Mouse (Mus musculus) large intestine, adult 2 months (tissue): ENCODE measurements around the gene Slc2a6. TPM values are rescaled to one million over a fixed set of nuclear protein-coding genes. Genes with fewer than 3 reads are reported as not detected.
A peak's percentile ranks its signal among the peaks of the same experiment; 100 is the strongest.

Experiments
- DNase-seq: peaks from one replicate; pipeline ENCODE4 v3.0.0-alpha.2; 2012; ENCODE audit warnings: low read depth, low spot score
- WGBS: fragments of 180-500 bp; shearing (Covaris S2); methylation state at CpG from one replicate; pipeline ENCODE4 v1.1.7; 2018; 5-methylcytosine and 5-hydroxymethylcytosine counted together
- polyA plus RNA-seq: library from polyadenylated mRNA; depleted of rRNA; stranded (reverse); fragments of >200 nt; gene quantifications from 2 replicates; pipeline ENCODE4 v1.2.3, GENCODE M21; 2012

The Slc2a6 gene
- polyA plus RNA-seq, 1 experiment: 5.2 TPM

DNA sequence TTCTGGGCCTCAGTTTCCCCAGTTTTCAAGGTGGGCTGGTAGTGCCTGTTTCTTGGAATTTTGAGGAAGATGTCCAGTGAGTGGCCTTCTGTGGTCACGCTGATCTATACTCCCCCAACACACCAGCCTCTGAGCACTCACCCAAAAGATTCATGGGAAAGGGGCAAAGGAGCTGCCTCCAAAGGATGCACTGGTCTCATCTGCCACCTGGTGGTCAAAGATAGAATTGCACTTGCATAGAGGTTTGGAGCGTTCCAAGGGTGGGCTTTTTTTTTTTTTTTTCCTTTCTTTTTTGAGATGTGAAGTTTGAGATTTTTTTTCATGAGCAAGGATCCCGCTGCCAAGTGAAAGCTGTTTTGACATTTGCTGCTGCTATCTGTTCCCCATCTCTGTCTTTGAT is 10.8 kb upstream of the Slc2a6 start:
- WGBS: 1% methylated on average over 3 of the region's 3 CpGs
- peak; percentile 32 for DNase-seq

DNA sequence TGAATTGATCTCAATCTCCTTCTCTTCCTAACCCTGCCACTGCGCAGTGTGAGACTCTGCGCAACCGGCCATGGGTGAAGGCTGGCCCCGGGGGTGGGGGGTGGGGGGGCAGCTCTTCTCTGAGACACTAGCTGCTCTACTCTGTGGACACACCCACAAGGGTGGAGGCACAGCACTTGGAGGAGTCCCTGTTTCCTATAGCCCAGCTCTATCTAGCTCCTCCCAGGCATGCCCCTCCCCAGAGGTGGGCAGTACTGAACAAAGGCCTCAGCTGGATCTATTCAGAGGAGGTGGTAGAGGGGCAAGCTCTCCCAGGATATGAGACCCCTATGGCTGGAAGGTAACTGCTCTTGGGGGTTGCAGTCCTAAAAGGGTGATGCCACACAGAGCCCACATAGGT is 9.2 kb upstream of the Slc2a6 start:
- DNase-seq: no peak
- 65% methylated on average over 4 of the region's 4 CpGs for WGBS

DNA sequence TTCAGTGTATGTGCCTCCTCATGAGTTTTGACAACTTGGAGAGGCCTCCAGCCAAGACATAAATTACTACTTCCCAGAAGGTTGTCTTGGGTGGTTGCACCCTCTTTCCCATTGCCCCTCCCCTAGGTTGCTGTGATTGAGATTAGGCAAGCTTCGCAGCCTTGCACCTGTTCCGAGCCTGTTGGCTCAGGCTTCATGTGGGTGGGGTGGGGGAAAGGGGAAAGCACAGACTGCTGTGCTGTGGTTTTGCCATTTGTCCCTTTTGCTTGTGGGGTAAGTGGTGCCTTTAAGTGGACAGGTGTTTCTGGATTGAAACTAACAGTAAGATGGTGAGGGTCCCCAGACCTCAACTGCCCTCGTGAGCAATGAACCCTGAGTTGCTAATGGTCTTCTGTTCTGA is 8.2 kb upstream of the Slc2a6 start:
- DNase-seq: no peak
- 23% methylated on average over 3 of the region's 3 CpGs for WGBS

DNA sequence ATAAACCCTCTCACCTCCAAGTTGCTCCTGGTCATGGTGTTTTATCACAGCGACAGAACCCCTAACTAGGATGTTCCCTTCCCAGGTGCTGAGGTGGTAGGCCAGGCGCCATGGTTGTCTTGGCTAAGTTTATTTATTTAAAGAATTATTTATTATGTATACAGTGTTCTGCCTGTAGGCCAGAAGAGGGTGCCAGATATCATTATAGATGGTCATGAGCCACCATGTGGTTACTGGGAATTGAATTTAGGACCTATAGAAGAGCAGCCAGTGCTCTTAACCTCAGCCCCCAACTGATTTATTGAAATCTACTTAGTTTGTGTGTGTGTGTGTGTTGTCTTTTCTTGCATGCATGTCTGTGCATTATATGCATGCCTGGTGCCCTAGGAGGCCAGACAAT is 4.6 kb upstream of the Slc2a6 start:
- DNase-seq: no peak
- WGBS: 50% methylated on average over 2 of the region's 2 CpGs

DNA sequence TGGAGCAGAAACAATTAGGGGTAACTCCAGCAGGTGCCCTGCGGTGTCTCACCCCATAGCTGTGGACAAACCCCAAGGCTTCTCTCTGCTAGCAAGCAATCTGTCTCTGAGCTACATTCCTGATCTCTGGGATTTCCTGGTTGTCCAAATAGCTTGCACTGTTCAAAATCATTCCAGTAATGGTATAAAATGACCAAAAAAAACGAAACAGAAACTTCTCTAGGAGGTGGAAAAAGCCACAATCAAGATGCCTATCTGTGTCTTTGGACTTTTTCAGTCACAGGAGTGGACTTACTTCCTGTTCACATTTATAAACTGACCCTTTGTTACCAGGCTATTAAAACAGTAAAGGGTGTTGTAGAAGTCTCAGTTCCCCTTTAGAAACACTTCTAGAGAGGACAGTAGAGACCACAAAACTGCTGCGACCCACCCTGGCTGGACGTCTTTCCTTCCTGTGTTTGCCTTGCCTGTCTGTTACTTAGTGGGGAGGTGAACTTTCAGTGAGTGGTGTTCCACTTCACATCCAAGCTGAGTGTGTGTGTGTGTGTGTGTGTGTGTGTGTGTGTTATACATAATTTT is 728 bp upstream of the Slc2a6 start:
- 32% methylated on average over 4 of the region's 4 CpGs for WGBS
- DNase-seq: peak; percentile 27

DNA sequence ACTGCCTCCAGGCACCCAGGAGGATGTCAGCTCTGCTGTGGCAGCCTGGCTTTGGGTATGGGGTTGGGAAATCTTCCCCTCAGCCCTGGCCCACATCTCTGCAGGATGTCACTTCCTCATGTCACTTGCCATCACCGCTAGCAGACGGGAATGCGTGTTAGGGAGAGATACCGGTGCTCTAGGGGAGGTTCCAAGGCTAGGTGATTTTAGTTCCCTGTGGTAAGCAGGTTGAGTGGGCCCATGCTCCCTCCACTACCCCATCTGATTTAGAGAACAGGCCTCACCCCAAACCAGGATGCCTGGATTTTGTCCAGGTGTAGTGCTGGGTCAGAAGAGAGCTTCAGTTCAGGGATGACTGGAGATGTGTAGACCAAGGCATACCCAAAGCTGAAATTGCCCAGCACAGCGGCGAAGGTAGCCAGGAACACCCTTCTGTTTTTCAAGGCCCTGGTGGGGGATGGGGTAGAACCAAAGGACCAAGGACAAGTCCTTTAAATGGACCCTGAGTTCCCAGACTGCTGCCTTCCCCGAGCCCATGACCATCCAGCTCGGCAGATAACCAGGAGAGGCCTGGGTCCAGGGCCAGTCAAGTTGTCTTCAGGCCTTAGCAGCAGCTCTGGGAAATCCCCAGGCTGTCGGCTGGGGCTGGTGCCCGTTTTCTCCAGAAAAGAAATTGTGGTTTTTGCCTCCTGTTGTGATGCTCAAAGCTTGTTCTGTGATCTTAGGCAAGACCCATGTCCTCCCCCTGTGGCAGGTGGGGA is 761 bp downstream of the Slc2a6 start:
- 67% methylated on average over 10 of the region's 10 CpGs for WGBS
- DNase-seq: no peak

DNA sequence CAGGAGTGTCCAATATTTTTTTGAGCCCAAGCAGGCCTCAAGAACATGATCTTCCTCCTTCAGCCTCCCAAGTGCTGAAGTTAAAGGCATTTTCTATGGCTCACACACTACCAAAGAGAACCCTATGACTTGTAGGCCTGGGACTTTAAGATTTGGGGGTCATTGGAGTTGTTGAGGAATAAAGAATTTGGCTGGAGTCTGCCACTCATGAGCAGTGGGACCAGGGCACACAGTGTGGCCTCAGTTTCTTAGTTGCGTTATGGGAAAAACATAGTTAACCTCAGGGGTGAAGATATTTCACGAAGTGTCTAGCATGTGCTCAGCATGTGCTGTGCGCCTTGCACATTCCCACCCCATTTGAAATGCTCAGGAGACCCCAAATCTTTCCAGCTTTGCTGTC is 1.5 kb downstream of the Slc2a6 start:
- no peak for DNase-seq
- WGBS: 96% methylated on average over 3 of the region's 3 CpGs

DNA sequence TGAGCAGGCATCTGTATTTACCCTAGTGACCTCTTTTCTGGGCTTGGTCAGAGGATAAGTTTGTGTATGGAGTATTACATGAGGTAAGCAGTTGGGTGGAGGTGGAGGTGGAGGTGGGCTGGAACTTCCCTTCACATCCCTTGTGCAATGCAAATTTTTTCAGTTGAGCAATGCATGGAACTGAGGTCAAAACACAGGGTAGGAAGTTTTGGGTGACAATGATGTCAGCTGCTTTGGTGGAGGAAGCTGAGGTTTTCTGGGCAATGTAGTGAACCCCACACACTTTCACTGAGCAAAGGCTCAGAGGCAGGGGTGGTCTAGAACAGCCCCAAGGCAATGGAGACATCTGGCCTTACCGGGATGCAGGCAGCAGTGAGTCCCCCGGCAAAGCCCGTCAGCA is 2.3 kb downstream of the Slc2a6 start:
- WGBS: 82% methylated on average over 3 of the region's 3 CpGs
- no peak for DNase-seq

DNA sequence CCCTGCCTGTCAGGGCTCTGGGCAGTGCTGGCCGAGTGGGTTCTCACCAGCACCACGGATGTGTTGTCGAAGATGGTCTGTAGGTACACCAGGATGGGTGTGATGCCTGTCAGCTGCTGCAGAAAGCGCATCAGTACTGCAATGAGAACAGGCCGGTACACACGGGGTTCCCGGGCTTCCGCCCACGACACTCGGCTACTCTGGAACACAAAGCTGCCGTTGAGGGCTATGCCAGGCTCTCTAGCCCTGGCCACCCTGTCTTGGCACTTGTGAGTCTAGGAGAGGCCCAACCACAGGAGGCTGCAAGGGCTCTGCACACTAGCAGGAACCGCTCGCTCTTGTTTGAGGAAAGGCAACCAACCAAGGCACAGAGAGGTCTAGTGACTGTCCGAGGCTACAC is 3.7 kb downstream of the Slc2a6 start:
- 78% methylated on average over 14 of the region's 14 CpGs for WGBS
- DNase-seq: no peak

DNA sequence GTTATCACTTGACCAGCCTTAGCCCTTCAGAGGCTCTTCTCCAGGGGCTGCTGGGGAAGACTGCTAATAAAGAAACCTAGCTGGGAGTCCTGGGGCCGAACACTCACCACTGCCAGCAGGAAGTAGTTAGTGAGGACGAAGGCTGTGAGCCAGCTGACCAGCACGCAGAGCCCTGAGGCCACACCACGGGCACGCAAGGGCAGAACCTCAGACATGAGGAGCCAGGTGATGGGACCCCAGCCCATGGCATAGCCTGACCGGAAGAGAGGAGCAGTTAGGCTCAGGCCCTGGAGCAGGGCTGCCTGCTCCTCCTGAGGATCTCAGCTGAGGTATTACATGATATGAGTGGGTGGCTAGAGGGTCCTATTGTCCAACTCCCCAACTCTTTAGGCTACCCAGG is 5.2 kb downstream of the Slc2a6 start:
- 55% methylated on average over 6 of the region's 6 CpGs for WGBS
- no peak for DNase-seq

DNA sequence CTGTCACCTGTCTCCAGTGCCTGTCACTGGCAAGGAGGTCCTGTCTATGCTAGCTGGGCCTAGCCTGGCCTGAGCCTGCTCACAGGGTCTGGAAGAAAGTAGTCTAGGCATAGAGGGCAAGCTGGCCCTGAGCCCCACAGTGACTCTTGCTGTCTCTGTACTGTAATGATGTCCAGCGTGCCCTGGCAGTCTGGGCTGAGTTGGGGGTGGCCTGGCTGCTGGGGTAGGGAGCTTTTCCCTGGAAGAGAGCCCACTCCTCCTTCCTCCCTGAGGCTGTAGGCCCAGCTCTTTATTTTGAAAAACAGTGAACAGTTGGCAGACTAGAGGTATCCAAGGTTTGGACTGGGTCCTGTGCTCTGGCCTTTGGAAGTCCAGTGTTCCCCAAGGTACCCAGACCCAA is 6.7 kb downstream of the Slc2a6 start:
- no peak for DNase-seq
- 62% methylated on average over 1 of the region's 1 CpGs for WGBS

DNA sequence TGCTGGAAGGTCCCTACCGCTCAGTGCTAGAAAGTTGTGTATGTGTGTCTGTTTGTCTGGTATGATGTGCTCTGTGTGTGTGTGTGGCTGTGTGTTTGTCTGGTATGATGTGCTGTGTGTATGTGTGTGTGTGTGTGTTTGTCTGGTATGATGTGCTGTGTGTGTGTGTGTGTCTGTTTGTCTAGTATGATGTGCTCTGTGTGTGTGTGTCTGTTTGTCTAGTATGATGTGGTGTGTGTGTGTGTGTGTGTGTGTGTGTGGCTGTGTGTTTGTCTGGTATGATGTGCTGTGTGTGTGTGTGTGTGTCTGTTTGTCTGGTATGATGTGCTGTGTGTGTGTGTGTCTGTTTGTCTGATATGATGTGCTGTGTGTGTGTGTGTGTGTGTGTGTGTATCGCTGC is 8.3 kb downstream of the Slc2a6 start:
- DNase-seq: no peak
- WGBS: 89% methylated on average over 2 of the region's 2 CpGs

DNA sequence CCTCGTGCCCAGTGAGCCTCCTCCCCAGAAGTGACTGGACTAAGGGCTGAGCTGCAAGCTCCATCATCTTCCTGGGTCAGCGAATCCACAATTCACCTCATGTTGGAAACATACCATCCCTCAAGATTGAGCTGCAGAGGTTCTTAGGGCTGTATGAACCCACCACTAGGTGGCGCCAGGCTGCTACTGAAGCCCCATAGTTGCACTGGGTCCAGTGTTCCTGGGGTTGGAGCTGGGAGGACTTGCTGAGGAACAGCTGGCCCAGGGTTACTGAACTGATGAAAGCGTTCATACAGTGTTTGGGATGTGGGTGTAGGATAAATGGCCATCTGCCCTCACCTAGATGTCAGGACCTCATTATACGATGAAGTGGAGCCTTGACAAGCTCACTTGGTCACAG is 10.0 kb downstream of the Slc2a6 start:
- WGBS: 44% methylated on average over 5 of the region's 5 CpGs
- DNase-seq: peak; percentile 33

DNA sequence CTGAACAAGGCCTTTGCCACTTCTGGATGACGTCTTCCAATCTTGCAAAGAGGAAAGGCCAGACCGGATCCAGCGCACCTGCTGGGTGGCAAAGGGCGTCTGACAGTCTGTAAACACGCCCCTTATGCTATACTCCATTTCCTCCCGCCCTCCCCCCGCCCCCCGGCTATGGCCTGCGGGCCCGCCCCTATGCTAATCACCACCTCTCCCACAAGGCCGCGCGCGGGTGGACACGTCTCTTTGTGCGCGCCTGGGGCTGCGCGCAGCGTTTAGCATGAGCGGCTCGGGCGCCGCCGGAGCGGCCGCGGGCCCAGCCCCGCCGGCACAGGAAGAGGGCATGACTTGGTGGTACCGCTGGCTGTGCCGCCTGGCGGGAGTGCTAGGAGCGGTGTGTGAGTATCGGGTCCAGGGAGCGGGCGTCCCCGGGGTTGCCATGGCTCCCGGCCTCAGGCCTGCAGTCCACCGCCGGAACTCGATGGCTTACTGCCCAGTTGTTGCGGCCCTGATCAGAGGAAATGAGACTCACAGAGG is 18.0 kb downstream of the Slc2a6 start, which contains the start of gene Cacfd1:
Gene Cacfd1, plus strand, starts transcription at position 213 of the 531 bp plus-strand sequence.
- WGBS: under 1% methylated on average over 43 of the region's 43 CpGs
- peak; percentile 85 for DNase-seq

DNA sequence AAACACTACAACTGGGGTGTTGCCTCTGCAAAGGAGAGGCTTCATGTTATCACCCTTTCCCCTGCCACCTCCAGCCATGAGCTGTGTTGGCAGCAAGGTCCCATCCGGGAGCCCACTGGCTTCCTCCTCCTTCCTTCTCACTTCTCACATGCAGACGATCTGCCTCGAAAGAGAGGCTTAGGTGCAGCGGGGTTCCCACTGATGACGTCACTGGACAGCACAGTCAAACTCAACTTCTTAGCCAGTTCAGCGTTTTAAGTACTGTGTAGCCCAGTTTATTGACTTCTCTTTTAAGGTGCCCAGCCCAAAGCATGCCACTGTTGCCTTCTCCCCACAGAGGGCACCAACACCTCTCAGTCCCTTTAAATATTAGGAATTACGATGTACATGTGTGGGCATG is 20.1 kb downstream of the Slc2a6 start:
- WGBS: 71% methylated on average over 7 of the region's 7 CpGs

DNA sequence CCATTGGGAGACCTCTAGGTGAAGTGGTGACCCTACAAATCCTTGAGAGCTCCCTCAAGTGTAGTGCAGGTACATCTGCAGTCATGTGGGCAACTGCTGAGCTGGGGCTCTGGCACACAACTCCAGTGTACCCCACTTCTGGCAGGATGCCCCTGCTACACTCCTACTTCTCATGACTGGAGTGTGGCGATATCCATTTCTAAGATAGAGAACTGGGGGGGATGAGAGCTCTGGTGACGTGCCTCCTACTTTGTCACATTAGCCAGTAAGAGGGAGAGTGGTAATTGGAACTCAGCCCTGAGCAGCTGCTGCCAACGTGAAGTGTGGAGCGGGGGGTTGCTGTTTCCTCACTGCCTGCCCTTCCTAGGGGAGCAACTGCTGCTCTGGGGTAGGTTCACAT is 21.5 kb downstream of the Slc2a6 start:
- WGBS: 83% methylated on average over 4 of the region's 4 CpGs
- DNase-seq: no peak

More for the DNA sequence above, 20.1 kb downstream of the Slc2a6 start:
- no peak for DNase-seq

DNA sequence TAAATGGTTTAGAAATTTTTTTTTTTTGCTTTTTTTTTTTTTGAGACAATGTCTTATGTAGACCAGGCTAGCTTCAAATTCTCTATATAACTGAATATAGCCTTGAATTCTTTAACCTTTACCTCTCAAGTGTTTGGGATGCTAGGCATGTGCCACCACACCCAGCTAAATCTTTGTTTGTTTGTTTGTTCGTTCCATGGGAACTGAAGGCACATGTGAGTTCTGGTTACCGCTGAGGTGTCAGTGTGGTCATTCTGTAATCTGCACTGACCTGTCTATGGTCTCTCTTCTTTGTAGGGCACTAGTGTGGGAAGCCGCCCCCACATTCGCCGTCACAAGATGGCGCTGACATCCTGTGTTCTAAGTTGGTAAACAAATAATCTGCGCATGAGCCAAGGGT is 29.8 kb downstream of the Slc2a6 start:
- 89% methylated on average over 7 of the region's 7 CpGs for WGBS

DNA sequence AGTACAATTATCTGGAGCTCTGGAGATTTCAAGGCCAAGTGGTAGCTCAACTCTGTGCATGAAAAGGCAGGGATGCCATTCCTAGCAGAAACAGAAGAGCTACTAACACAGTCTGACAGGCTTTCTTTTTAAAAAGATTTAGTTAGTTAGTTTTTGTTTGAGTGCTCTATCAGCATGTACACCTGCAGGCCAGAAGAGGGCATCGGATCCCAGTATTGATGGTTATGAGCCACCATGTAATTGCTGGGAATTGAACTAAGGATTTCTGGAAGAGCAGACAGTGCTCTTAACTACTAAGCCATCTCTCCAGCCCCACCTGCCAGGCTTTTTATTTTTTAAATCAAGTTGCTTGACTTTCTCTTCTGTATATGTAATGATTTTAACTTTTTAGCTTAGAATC is 30.3 kb downstream of the Slc2a6 start:
- 87% methylated on average over 1 of the region's 1 CpGs for WGBS
- no peak for DNase-seq

More for the DNA sequence above, 29.8 kb downstream of the Slc2a6 start:
- DNase-seq: no peak

DNA sequence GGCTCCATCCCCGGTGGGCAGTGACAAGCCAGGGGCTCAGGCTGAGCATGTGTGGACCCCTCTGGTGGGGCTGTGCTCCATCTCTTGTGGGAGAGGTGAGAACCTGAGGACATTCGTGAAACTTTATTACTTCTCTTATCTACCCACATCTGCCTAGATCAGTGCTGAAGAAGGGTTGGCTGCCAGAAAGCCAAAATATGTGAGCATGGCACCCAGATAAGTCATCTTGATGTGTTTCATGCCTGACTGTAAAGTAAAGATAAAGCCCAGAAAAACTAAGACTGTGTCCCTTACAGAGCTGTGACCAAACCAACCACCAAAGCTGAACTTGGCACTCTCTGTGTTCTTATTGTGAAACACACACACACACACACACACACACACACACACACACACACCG is 33.9 kb downstream of the Slc2a6 start:
- WGBS: 70% methylated on average over 3 of the region's 3 CpGs
- DNase-seq: no peak

DNA sequence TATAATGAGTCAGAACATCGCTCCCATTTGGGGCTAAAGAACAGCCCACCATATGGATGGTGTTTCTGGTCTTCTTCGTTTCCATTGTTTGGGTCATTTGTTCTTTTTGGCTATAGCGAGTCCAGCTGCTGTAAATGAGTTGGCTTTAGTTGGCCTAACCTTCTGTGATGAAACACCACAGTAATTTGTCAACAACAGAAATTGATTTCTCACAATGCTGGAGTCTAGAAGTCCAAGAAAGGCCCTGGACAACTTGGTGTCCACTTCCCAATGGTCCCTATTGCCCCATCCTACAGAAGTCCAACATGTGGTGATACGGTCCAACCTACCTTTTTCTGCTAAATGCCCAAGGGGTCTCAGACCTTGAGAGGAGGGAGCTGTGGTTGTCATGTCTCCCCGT is 43.2 kb downstream of the Slc2a6 start:
- DNase-seq: no peak
- WGBS: 82% methylated on average over 5 of the region's 5 CpGs

DNA sequence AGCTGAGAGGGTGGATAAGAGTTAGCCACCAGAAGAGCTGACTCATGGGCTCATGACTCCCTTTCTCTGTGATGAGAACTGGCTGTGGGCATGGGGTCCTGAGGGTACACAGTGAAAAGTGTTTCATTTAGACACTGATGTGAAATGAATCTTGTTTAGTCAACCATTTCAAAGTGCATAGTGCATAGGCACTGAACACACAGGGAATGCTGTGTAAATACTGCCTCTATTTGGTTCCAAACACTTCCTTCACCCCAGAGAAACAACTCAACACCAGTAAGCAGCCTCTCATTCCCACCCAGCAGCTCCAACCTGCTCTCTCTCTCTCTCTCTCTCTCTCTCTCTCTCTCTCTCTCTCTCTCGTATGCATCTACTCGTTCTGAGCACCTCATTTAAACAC is 43.6 kb downstream of the Slc2a6 start:
- 65% methylated on average over 2 of the region's 2 CpGs for WGBS
- DNase-seq: no peak
